Mouse (Mus musculus) neutrophil, adult 5-6 weeks (primary cell): ENCODE data around the gene Degs2. TPM values are rescaled to one million over a fixed set of nuclear protein-coding genes. Genes with fewer than 3 reads are reported as not detected.

ENCODE experiments used
- ATAC-seq: fragments of 151-379, 151-347 bp; 2 replicates; pipeline ENCODE4 v1.8.0; 2017; ENCODE audit warnings: mild to moderate bottlenecking, moderate TSS enrichment; ENCODE audit not compliant: insufficient number of reproducible peaks, poor library complexity, low FRiP score, severe bottlenecking; ENCODE audit errors: extremely low read depth
- total RNA-seq: library from RNA; stranded (forward); fragments of 200-1000 nt; gene quantifications from 2 replicates; pipeline ENCODE4 v1.2.3, GENCODE M21; 2017

Degs2 gene
- total RNA-seq, 1 experiment from 2014 or later: not detected

- ATAC-seq: no peak
These were observed 3.4 kb upstream of the Degs2 start for GRCm38 (mm10) chr12:108705486-108705885.

GRCm38 (mm10) chr12:108701221-108701620, 894 bp downstream of the Degs2 start:
- no peak for ATAC-seq

- no peak for ATAC-seq
These were observed 2.1 kb downstream of the Degs2 start for GRCm38 (mm10) chr12:108700037-108700436.

GRCm38 (mm10) chr12:108699576-108699975, 2.5 kb downstream of the Degs2 start:
- no peak for ATAC-seq

- ATAC-seq: no peak
These were observed 3.2 kb downstream of the Degs2 start for GRCm38 (mm10) chr12:108698697-108699471.

- ATAC-seq: no peak
These were observed 7.9 kb downstream of the Degs2 start for GRCm38 (mm10) chr12:108694223-108694622.

- no peak for ATAC-seq
These were observed 8.5 kb downstream of the Degs2 start for GRCm38 (mm10) chr12:108693592-108693991.

- ATAC-seq: no peak
These were observed 11.6 kb downstream of the Degs2 start for GRCm38 (mm10) chr12:108690529-108690928.

- no peak for ATAC-seq
These were observed 12.9 kb downstream of the Degs2 start for GRCm38 (mm10) chr12:108689167-108689566.

GRCm38 (mm10) chr12:108686926-108687325, 15.2 kb downstream of the Degs2 start:
- no peak for ATAC-seq

- no peak for ATAC-seq
These were observed 15.7 kb downstream of the Degs2 start for GRCm38 (mm10) chr12:108686463-108686862.

- no peak for ATAC-seq
These were observed 19.7 kb downstream of the Degs2 start for GRCm38 (mm10) chr12:108682240-108683023.

- ATAC-seq: no peak
These were observed 21.3 kb downstream of the Degs2 start for GRCm38 (mm10) chr12:108680861-108681260.

GRCm38 (mm10) chr12:108678366-108678765, 23.7 kb downstream of the Degs2 start:
- no peak for ATAC-seq

- ATAC-seq: no peak
These were observed 25.0 kb downstream of the Degs2 start for GRCm38 (mm10) chr12:108677116-108677515.

GRCm38 (mm10) chr12:108675614-108676401, 26.3 kb downstream of the Degs2 start:
- no peak for ATAC-seq

GRCm38 (mm10) chr12:108674916-108675315, 27.2 kb downstream of the Degs2 start:
- ATAC-seq: no peak

- no peak for ATAC-seq
These were observed 27.6 kb downstream of the Degs2 start for GRCm38 (mm10) chr12:108674502-108674901.

- no peak for ATAC-seq
These were observed 28.6 kb downstream of the Degs2 start for GRCm38 (mm10) chr12:108673546-108673945.
